Mouse (Mus musculus): ENCODE measurements at regions not wholly inside any gene's neighbourhood (a gene's known extent, or its start where the extent isn't known, plus 50 kb on each side); places are given as distances from the start of the nearest gene placed in this dataset.

DNA sequence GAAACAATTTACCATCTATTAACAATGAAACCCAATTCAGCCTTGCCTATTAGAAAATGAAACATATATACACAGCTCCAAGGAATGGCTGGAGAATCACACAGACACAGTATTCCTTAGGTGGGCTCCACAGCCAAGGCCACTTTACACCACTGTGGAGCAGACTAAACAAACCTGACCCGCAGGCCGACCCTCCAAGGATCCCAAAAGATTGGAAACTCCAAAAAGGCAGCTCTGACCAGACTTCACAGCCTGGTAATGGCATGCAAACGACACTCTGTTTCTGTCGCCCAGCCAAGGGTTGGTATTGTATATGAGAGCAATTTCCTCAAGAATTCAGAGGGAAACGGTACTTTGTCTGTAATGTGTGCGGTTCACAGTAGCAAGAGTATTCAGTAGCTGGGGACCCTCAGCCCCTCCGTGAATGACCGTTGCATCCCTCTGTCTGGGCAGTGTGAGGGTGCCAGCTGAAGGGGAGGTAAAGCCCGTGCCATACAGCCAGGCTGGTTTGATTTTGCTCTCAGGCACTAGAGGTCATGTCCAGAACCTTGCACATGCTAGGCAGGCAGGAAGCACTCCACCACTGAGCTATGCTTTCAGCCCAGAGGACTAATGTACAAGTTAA lies 184.5 kb upstream of the Spred2 start:
- TF ChIP-seq CTCF (IDR thresholded peaks at IDR 0.05) (no peak), POLR2A (IDR thresholded peaks at IDR 0.05; ENCODE audit: insufficient read depth, low read depth, low read length) (no peak), EP300 (IDR thresholded peaks at IDR 0.05; ENCODE audit: insufficient read depth, low read depth, low read length) (no peak)
